Mouse (Mus musculus): ENCODE measurements around the gene Nrp2. TPM values are rescaled to one million over a fixed set of nuclear protein-coding genes. Genes with fewer than 3 reads are reported as not detected.
A peak's percentile ranks its signal among the peaks of the same experiment; 100 is the strongest.

Gene Nrp2
- total RNA-seq (2018; cell fraction: chromatin; rRNA removed) = 1,000 to 10,000 TPM in 6 of 26 experiments, 100 to 1,000 TPM in 20; 275 to 1,404 (median 593) TPM
- total RNA-seq (2018; cell fraction: cytosol; rRNA removed) = 100 to 1,000 TPM; 170 to 422 (median 277) TPM
- total RNA-seq (2018; cell fraction: nucleus; rRNA removed) = 1,000 to 10,000 TPM in 1 of 26 experiments, 100 to 1,000 TPM in 25; 397 to 1,005 (median 731) TPM
- polyA plus RNA-seq (2018) = 145 to 272 TPM (median 160 TPM) in 3 replicates

GRCm38 (mm10) chr1:62703158-62704116 lies at the start of gene Nrp2:
TSS of gene Nrp2 (plus strand) at chr1:62703285.
- no peaks in the 10 kb centered on the region for H3K36me3 ChIP-seq (ENCODE audit: inconsistent target)
- peak within 1 kb of the TSS; percentile 91 for H3K27ac ChIP-seq
- WGBS (ENCODE audit: missing documents) = under 1% methylated on average over 70 of the region's 76 CpGs

GRCm38 (mm10) chr1:62654436-62654835 lies 48.6 kb upstream of the Nrp2 start:
- no peak overlapping the region for H3K4me3 ChIP-seq (ENCODE audit: inconsistent target)
- WGBS (ENCODE audit: missing documents) = 91% methylated on average over 6 of the region's 6 CpGs
- H3K27ac ChIP-seq = no peak overlapping the region
- H3K79me2 ChIP-seq (ENCODE audit: inconsistent target) = no peaks in the 10 kb centered on the region
- no peaks in the 10 kb centered on the region for H3K36me3 ChIP-seq (ENCODE audit: inconsistent target)

More at GRCm38 (mm10) chr1:62703158-62704116, at the start of gene Nrp2:
- Histone ChIP-seq H3K4me3 (ENCODE audit: inconsistent target) (peak within 1 kb of the TSS; percentile 83), H3K79me2 (ENCODE audit: inconsistent target) (peaks cover 55% of the 10 kb centered on the region)

- H3K79me2 ChIP-seq (ENCODE audit: inconsistent target) = no peaks in the 10 kb centered on the region
- H3K4me3 ChIP-seq (ENCODE audit: inconsistent target) = no peak overlapping the region
- no peaks in the 10 kb centered on the region for H3K36me3 ChIP-seq (ENCODE audit: inconsistent target)
- H3K27ac ChIP-seq = no peak overlapping the region
- 62% methylated on average over 8 of the region's 8 CpGs for WGBS (ENCODE audit: missing documents)
Measured at GRCm38 (mm10) chr1:62664960-62665645, 38.0 kb upstream of the Nrp2 start.

GRCm38 (mm10) chr1:62665771-62666730 lies 37.0 kb upstream of the Nrp2 start:
- Histone ChIP-seq H3K79me2 (ENCODE audit: inconsistent target) (no peaks in the 10 kb centered on the region), H3K27ac (no peak overlapping the region), H3K36me3 (ENCODE audit: inconsistent target) (no peaks in the 10 kb centered on the region), H3K4me3 (ENCODE audit: inconsistent target) (no peak overlapping the region)
- WGBS (ENCODE audit: missing documents) = 75% methylated on average over 3 of the region's 5 CpGs

- Histone ChIP-seq H3K4me3 (ENCODE audit: inconsistent target) (no peak overlapping the region), H3K36me3 (ENCODE audit: inconsistent target) (no peaks in the 10 kb centered on the region), H3K27ac (no peak overlapping the region), H3K79me2 (ENCODE audit: inconsistent target) (no peaks in the 10 kb centered on the region)
- WGBS (ENCODE audit: missing documents) = 89% methylated on average over 5 of the region's 5 CpGs
Measured at GRCm38 (mm10) chr1:62666780-62667179, 36.3 kb upstream of the Nrp2 start.

GRCm38 (mm10) chr1:62678611-62679344 lies 24.3 kb upstream of the Nrp2 start:
- WGBS (ENCODE audit: missing documents) = 6% methylated on average over 4 of the region's 4 CpGs
- H3K36me3 ChIP-seq (ENCODE audit: inconsistent target) = no peaks in the 10 kb centered on the region
- no peaks in the 10 kb centered on the region for H3K79me2 ChIP-seq (ENCODE audit: inconsistent target)
- no peak overlapping the region for H3K4me3 ChIP-seq (ENCODE audit: inconsistent target)
- peak overlapping the region; percentile 51 for H3K27ac ChIP-seq

GRCm38 (mm10) chr1:62679466-62679865 lies 23.6 kb upstream of the Nrp2 start:
- Histone ChIP-seq H3K79me2 (ENCODE audit: inconsistent target) (no peaks in the 10 kb centered on the region), H3K4me3 (ENCODE audit: inconsistent target) (no peak overlapping the region), H3K27ac (peak overlapping the region; percentile 51), H3K36me3 (ENCODE audit: inconsistent target) (no peaks in the 10 kb centered on the region)
- WGBS (ENCODE audit: missing documents) = 35% methylated on average over 2 of the region's 2 CpGs

GRCm38 (mm10) chr1:62682456-62683385 lies 20.4 kb upstream of the Nrp2 start:
- WGBS (ENCODE audit: missing documents) = 83% methylated on average over 21 of the region's 21 CpGs

GRCm38 (mm10) chr1:62683498-62683897 lies 19.6 kb upstream of the Nrp2 start:
- no peak overlapping the region for H3K4me3 ChIP-seq (ENCODE audit: inconsistent target)
- no peak overlapping the region for H3K27ac ChIP-seq
- 94% methylated on average over 2 of the region's 2 CpGs for WGBS (ENCODE audit: missing documents)
- H3K36me3 ChIP-seq (ENCODE audit: inconsistent target) = no peaks in the 10 kb centered on the region
- no peaks in the 10 kb centered on the region for H3K79me2 ChIP-seq (ENCODE audit: inconsistent target)

More at GRCm38 (mm10) chr1:62682456-62683385, 20.4 kb upstream of the Nrp2 start:
- Histone ChIP-seq H3K4me3 (ENCODE audit: inconsistent target) (no peak overlapping the region), H3K79me2 (ENCODE audit: inconsistent target) (no peaks in the 10 kb centered on the region), H3K36me3 (ENCODE audit: inconsistent target) (no peaks in the 10 kb centered on the region), H3K27ac (no peak overlapping the region)

- Histone ChIP-seq H3K27ac (no peak overlapping the region), H3K79me2 (ENCODE audit: inconsistent target) (no peaks in the 10 kb centered on the region), H3K36me3 (ENCODE audit: inconsistent target) (no peaks in the 10 kb centered on the region), H3K4me3 (ENCODE audit: inconsistent target) (no peak overlapping the region)
- WGBS (ENCODE audit: missing documents) = 83% methylated on average over 8 of the region's 8 CpGs
Measured at GRCm38 (mm10) chr1:62687511-62687910, 15.6 kb upstream of the Nrp2 start.

- WGBS (ENCODE audit: missing documents) = 34% methylated on average over 6 of the region's 6 CpGs
- Histone ChIP-seq H3K4me3 (ENCODE audit: inconsistent target) (no peak overlapping the region), H3K79me2 (ENCODE audit: inconsistent target) (no peaks in the 10 kb centered on the region), H3K36me3 (ENCODE audit: inconsistent target) (no peaks in the 10 kb centered on the region), H3K27ac (no peak overlapping the region)
Measured at GRCm38 (mm10) chr1:62691175-62691574, 11.9 kb upstream of the Nrp2 start.

- Histone ChIP-seq H3K27ac (no peak overlapping the region), H3K36me3 (ENCODE audit: inconsistent target) (no peaks in the 10 kb centered on the region), H3K4me3 (ENCODE audit: inconsistent target) (no peak overlapping the region), H3K79me2 (ENCODE audit: inconsistent target) (no peaks in the 10 kb centered on the region)
- 41% methylated on average over 6 of the region's 6 CpGs for WGBS (ENCODE audit: missing documents)
Measured at GRCm38 (mm10) chr1:62696312-62696982, 6.6 kb upstream of the Nrp2 start.

All from macrophage (primary cell).